Mouse (Mus musculus) yolk sac, embryonic 10.5 days (tissue): ENCODE measurements at regions not wholly inside any gene's neighbourhood (a gene's known extent, or its start where the extent isn't known, plus 50 kb on each side); places are given as distances from the start of the nearest gene placed in this dataset.
A peak's percentile ranks its signal among the peaks of the same experiment; 100 is the strongest.

Source experiments
- DNase-seq: peaks from one replicate; pipeline ENCODE4 v3.0.0-alpha.2; 2017; ENCODE audit warnings: low spot score

- DNase-seq: no peak
These were observed 174.2 kb downstream of the Mroh4 start for GRCm38 (mm10) chr15:74461935-74462334.

GRCm38 (mm10) chr15:74459345-74459975 lies 176.7 kb downstream of the Mroh4 start:
- DNase-seq: no peak

DNA sequence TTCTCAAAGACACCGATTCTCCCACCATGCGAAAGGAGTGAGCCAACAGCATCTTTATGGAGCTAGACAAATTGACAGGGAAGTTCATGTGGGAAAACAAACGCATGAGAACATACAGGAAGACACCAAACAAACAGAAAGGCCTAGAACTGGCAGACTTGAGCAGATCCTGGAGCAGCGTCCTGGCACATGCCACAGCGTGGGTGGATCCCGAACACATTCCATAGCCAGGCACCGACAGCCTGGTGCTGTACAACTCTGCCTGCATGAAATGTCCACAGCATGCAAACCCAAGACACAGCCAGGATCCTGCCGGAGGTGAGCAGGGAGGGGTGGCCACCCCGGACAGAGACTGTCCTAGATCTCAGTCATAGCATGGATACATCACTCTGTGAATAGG lies 177.2 kb downstream of the Mroh4 start:
- no peak for DNase-seq

GRCm38 (mm10) chr15:74457965-74458364 lies 178.2 kb downstream of the Mroh4 start:
- no peak for DNase-seq

DNA sequence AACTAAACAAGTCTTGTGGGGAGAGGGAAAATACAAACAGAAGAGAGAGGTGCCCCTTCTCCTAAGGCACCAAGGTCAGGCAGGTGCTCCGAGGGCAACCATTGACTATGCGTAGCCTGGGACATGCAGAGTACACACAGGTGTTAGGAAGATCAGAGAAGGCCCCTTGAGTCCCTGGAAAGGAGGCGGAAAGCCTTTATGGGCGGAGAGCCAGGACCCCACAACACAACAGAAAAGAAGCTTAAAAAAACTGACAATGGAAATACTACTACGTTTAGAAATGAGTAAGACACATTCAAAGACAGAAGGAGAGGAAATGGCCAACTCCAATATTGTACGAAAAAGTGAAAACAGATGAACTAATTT lies 179.5 kb downstream of the Mroh4 start:
- DNase-seq: no peak

DNA sequence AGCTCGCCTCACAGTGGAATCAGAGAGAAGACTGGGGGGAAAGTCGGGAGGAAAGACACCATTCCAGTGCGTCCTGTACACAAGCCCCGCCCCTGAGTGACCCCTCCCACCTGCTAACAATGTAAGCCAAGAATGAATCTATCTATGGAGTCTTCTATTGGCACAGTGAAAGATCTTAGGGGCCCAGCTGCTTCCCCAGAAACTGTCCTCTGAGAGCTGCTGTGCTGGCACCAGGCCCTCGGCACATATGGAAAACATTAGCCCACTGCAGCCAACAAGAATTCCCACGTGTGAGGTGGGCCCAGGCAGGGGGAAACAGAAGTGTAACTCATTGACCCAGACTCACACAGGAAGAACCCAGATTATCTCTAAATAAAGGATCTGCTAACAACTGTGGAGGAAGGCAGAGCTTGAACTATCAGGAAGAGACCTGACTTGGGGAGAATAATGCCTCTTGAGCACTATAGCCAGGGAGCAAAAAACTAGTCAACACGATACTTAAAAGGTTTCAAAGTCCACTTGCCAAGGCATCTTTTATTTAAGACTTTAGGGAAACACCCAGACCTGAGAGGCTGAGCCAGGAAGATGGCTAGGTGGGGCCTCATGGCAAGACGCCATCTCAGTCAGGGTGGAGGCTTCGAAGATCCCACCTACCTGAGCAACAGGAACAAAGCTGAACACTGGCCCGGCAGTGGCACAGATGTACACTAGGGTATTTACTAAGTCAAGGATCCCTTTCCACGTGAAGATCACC lies 180.1 kb downstream of the Mroh4 start:
- DNase-seq: peak; percentile 2

- DNase-seq: no peak
These were observed 181.6 kb downstream of the Mroh4 start for GRCm38 (mm10) chr15:74454543-74454942.

GRCm38 (mm10) chr15:74453810-74454209 lies 182.3 kb downstream of the Mroh4 start:
- no peak for DNase-seq

DNA sequence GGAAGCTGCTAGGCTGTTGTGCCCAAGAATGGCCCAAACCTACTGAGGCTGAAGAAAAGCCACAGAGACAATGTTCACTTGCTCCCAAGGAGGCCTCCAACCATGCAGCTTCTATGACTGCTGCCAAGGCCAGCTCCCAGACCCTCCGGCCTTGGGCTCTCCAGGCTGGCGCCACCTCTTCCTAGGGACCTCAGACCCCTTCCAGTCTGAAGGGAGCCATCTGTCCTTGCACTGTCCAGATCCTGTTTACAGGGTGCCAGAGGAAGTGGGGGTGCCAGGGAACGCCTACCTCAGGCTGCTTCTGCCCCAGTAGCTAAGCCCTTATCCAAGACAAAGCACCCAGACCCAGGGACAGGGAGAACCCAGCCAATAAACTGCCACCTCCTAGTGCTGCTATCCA lies 183.7 kb downstream of the Mroh4 start:
- no peak for DNase-seq

DNA sequence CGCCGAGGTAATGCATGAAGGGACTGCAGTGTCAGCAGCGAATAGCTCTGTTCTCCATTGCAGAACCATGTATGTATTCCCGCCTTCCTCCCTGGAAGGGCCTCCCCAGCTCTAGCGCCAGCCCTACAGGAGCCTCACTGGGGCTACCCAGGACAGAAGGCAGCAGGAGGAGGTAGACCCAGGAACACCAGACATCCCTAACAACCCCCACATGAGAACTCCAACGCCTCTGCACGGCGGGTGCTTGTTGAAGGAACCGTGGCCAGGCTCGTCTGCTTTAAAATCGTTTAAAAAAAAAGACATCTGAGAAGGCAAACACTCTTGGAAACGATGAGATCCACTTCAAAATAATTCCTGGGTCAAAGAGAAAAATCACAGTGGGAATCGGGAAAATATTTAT lies 194.3 kb downstream of the Mroh4 start:
- DNase-seq: no peak

DNA sequence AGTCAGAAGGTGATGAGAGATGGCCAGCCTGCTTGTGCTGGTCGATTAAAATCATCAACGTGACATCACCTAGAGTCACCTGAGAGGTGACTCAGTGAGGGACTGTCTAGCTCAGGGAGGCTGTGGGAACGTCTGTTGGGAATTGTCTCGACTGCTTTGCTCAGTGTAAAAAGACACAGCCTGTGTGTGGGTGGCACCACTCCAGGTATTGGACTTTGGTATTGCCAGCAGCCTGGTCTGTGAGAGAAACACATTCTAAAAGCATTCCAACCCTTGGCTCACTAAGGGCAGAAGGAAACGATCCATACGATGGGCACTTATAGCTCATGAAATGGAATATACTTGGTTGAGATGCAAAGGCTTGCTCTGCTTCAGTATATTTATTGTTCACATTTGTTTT lies 209.2 kb downstream of the Mroh4 start:
- no peak for DNase-seq

GRCm38 (mm10) chr15:74423001-74423400 lies 213.2 kb downstream of the Mroh4 start:
- DNase-seq: no peak

- DNase-seq: no peak
These were observed 215.6 kb downstream of the Mroh4 start for GRCm38 (mm10) chr15:74420550-74420949.

- no peak for DNase-seq
These were observed 217.5 kb downstream of the Mroh4 start for GRCm38 (mm10) chr15:74418635-74419034.

DNA sequence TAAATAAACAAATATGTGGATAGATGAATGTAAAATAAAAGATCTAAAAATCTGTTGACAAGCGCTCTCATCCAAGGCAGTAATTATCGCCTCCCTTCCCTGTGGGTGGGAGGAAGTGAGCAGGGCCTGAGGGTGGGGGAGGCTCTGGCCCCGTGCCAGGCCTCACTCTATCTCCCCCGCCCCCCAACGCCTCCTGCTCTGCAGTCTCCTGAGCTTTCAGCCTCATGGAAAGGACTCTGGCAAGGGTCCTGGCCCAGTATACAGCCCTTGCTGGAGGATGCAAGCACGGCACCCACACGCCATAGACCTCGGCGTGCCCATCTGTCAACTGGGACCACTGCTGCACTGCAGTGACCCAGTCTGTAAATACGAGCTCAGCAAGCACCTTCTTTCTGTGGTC lies 222.9 kb downstream of the Mroh4 start:
- DNase-seq: no peak

GRCm38 (mm10) chr15:74412261-74412660 lies 223.9 kb downstream of the Mroh4 start:
- DNase-seq: no peak

DNA sequence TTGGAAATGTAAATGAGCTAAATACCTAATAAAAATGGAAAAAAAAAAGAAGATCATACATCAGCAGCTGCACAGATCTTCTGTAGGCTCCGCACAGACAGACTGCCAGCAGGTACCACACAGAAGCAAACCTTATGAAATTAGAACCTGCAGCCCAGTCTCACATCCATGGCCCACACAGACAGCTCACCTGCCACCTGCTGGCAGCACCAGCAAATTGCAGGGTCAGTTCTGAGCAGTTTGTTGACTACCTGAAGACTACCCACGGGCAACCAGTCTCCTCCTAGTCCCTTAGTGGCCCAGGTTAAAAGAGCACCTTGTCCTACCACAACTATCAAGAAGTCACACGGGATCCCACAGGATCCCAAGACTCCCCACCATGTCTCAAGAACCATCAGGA lies 225.1 kb downstream of the Mroh4 start:
- DNase-seq: peak; percentile 4

DNA sequence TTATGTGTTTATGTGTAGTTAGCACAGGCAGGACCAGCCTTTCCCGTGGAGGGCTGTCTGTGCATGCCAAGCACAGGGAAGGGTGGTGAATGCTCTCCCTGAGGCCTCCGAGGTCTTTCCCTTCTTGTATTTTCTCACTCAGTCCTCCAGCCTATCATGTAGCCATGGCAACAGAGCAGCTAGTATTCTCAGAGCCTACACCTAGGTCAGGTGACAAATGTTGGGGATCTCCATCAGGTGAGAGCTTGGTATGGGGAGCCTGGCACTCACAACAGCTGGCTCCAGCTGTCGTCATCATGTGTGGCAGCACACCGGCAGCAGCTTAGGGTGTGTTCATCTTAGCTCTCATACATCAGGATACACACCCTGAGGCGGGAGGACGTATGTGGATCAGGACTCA lies 231.3 kb downstream of the Mroh4 start:
- no peak for DNase-seq

DNA sequence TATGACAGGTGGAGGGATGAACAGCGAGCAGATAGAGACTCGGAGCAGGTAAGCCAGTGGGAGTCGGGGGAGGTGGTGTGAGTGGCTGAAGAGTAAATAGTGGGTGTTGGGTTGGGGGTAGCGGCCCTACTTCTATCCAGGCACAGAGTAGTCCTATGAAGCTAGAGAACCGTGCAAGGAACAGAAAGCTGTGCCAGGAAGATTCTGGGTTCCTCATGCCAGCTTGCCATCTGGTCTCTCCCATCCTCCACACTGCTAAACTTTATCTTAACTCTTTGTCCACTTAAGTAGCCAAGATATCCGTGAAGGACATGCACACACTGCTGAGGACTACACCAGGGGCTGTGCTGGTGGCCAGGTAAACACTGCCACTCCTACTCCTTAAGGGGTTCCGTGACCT lies 234.9 kb downstream of the Mroh4 start:
- no peak for DNase-seq

- DNase-seq: no peak
These were observed 240.1 kb downstream of the Mroh4 start for GRCm38 (mm10) chr15:74396029-74396428.

DNA sequence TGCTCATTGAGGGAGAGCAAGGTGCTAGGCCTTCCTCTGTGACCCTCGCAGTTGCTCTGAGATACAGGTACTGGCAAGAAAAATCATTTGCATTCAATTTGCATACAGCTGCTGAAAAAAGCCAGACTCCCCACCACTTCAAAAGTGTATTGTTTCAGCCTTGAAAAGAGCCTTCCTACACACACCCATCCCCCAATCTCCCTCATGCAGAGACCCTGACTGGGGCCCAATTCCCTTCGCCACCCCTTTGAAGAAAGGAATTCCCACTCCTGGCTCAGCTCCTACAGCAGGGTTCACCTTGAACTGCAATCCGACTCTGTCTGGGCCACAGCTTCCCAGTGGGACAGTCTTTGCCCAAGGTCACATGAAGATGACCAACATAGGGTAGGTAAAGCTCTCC lies 248.6 kb downstream of the Mroh4 start:
- DNase-seq: no peak

GRCm38 (mm10) chr15:74382556-74382955 lies 253.6 kb downstream of the Mroh4 start:
- DNase-seq: peak; percentile 16

DNA sequence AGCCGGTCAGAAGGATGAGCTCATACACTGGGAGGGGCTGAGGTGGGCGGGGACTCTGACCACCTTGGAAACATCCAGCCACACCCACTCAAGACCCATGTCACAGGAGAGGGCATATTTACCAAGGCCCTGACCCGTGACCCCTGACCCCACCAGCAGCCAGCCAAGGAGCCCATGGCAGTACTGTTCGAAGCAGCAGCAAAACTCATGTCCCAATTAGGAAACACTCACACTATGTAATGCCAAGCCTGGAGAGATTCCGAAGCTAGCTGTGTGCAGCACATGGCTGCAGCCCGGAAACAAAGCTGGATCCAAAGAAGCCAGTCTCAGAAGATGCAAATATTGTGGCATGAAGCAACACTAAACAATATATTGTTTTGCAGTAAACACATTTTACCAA lies 256.8 kb downstream of the Mroh4 start:
- DNase-seq: no peak

DNA sequence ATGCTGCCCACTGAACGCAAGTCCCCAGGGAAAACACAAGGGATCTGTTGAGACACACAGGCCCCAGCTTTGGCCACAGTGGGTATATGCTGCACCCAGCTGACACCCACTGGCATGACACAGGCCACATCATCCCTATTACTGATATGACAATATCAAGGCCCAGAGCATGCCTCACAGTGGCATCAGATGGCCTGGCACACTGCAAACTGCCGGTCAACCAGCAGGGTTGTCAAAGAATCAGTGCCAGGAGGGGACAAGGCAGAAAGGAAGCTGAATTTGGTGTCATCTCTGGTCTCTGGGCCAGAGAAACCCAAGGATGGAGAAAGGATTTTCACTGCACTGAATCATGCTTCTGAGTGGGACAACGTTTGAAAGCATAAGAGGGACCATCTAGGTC lies 266.7 kb downstream of the Mroh4 start:
- DNase-seq: no peak
